Mouse (Mus musculus) testis, postnatal 10 days (tissue): ENCODE results near the gene Nol12.

Experiments
- DNase-seq: peaks from one replicate; pipeline ENCODE4 v3.0.0; 2021; ENCODE audit warnings: low spot score

Gene Nol12

DNA sequence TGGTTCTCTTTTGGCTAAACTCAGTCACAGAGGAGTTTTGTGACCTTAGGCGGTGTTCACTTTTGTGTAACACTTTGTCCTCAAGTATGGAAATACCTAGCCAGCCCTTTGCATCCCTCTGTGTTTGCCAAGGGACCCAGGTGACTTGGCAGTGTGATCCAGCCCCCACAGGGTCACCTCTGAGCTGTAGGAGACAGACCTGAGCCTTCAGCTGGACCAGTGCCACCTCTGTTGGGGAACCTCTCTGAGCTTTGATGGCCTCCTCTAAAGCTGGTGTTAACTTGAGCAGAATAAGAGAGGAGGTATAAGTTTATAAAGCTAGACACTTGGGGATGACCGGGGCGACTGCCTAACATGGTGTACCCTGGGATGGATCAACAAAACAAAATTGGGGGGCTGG, 14.2 kb downstream of the Nol12 start:
- no peak for DNase-seq

DNA sequence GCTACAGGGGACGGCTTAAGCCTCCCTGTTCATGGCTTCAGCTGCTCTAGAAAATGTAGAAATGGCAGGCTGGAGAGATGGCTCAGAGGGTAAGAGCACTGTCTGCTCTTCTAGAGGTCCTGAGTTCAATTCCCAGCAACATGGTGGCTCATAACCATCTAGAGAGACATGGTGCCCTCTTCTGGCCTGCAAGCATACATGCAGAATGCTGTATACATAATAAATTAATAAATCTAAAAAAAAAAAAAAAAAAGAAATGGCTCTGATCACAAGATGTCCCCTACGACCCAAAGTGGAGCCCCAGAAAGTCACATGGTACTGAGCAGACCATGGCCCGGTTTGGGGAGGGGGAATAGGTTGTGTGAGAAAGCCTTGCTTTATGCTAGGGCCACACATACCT, 20.9 kb downstream of the Nol12 start:
- no peak for DNase-seq

DNA sequence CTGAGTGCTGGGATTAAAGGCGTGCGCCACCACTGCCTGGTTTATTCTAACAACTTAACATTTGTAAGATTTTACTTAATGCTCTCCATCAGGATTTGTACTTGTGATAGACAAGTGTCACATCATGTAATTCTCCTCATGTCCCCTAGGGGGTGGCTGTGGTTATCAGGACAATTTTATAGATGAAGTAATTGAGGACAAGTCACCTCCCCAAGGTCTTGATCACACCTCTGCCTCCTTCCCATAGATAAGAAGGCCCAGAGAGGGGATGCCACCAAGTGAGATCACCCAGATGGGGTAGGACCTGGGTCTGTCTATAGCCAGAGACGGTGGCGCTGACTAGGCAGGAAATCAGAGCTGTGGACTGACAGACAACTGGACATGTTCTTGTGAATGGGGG, 21.6 kb downstream of the Nol12 start:
- DNase-seq: no peak

DNA sequence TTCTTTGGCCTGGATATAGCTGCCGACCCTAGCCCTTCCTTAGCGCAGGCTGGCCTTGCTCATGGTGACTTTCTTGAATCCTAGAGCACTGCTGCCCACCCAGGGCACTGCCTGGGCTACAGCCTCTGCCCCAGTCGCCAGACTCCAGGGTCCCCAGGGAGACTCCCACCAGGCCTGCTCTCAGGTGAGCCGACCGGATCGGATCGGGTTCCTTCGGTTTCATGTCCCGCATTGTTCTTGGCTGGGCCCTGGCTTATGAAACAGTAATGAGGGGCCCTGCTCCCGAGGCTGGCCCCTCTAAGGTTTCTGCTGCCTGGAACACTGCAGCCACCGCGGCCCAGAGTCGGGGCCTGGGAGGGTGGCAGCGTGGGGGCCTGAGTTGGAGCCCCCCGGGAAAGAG, 22.3 kb downstream of the Nol12 start:
- DNase-seq: no peak

DNA sequence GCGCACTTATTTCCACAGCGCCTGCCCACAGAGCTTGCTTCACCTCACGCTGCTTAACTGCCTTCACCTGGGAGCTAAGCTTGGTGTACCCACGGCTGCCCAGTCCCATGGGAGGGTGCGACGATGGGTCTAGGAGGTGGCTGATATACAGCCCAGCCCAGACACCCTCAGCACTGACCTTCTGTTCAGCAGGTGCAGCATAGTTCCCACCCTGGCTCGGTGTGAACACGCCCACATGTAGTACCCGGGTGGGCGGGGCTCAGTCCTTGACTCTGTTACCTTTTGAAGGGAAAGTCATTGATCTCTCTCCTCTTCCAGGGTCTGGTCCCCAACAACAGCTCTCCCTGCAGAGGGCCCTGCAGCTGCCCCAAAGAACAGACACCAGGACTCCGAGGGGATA, 24.8 kb downstream of the Nol12 start:
- no peak for DNase-seq

DNA sequence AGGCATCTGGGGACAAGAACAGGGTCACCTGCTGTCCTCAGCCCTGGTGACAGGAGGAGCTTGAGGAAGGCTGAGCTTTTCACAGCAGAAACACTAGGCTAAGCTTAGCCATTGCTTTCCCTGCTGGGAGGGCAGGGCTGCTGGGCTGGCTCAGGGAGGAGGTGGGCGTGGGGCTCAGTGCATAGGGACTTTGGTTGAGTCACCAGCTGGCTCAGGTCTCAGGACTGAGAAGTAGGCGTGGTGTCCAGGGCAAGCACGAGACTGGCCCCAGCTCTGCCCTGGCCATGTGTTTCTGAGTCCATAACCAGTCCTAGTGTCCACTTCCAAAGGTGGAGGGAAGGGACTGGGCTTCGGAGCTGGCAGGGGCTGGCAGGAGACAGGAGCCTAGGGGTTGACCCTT, 25.4 kb downstream of the Nol12 start:
- no peak for DNase-seq

DNA sequence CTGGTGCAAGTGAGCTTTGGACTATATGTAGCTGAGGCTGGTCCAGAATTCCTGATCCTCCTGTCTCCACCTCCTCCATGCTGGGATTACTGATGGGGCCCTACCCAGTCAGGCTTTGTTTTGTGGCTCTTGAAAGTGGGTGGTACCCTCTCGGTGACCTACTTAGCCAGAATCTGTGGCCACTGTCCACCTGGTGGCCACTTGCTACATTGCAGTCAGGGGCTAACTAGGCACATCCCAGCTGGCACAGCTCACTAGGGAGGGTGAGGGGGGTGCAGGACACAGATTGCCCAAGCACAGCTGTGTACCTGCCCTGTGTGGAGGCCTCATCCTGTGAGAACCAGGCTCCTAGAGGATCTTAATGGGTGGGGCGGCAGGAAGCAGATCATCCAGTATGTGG, 28.2 kb downstream of the Nol12 start:
- DNase-seq: peak; percentile 86

DNA sequence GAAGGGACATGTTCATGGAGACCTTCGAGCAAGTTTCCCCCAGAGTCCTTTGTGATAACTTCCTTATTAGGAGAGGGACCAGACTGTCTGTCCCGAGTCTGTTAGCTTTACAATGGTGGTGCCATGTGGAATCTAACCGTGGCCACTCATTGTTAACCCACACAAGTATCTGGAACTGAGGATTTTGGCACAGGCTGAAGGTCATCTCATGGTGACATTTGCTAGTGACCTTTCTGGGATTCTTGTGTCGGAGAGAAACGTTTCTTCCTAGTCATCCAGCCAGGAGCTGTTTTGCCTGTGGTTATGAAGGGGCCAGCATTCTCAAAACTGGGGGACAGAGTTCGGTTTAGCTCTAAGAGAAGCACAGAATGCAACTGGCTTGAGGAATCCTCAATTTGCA, 36.9 kb downstream of the Nol12 start:
- DNase-seq: no peak

DNA sequence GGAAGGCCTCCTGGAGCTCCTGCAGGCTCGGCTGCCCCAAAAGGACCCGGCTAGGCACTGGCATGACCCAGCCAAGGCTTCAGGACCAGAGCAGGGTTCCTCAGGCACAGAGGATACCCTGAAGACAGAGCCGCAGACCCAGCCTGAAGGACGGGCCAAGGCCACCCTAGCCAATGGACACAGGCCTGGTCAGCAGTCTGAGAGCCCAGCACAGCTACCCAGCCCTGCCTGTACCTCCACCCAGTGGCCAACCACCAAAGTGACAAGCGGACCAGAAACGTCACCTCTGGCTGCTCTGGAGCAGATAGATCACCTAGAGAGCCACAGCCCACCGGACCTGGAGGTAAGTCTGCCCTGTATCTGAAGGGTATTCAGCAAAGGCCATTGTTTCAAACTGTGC, 39.2 kb downstream of the Nol12 start:
- DNase-seq: no peak

DNA sequence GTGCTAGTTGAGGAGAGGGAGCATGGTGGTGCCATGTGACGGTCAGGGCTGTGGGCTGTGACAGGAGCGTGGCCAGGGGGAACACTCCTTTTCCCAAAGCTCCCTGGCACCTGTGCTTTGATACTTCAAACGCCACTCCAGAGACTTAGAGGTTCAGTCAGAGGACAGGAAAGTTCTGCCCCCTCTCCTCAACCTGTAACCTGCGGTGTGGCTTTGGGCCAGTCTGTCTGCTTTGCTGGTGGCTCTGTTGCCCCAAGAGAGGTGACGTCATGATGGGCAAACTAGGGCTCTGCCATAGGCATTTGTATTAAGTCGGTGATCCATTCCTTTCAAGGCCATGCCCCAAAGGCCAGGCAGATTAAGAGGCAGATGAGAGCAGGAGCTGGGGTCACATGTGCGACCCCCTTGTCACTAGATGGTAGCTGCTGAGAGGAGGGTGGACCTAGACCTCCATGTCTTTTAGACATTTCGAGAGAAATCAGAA, 43.0 kb downstream of the Nol12 start:
- DNase-seq: no peak

DNA sequence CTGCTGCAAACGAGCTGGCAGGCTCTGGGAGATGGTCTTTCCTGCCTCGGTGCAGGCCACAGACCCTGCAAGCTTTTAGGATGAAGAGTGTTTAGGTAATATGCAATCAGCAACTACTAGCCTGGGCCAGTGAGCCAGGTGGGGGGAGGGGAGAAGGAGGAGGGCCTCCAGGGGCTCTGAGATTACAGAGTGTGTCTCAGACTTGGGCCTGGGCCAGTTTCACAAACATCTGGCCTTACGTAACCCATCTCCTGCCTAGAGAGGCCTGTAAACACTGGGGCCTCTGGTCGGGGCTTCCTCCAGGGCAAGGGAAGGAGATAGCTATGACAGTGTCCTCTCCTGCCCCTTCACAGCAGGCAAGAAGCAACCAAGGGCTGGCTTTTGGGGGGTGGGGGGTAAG, 44.1 kb downstream of the Nol12 start:
- peak; percentile 88 for DNase-seq

DNA sequence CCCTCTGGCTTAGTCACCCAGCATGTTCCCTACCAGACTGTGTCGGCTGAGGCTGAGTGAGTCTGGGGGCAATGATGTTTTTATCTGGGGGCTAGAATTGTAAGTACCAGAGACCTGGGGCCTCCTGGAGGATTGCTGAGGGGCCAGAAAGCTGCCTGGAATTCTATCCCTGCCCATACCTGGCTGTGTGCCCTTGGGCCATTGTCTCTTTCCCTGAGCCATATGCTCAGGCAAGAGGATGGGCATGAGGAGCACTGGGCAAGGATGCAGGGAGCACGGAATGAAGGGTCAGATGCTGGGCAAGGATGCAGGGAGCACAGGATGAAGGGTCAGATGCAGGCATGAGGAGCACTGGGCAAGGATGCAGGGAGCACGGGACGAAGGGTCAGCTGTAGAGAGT, 45.4 kb downstream of the Nol12 start:
- DNase-seq: no peak

DNA sequence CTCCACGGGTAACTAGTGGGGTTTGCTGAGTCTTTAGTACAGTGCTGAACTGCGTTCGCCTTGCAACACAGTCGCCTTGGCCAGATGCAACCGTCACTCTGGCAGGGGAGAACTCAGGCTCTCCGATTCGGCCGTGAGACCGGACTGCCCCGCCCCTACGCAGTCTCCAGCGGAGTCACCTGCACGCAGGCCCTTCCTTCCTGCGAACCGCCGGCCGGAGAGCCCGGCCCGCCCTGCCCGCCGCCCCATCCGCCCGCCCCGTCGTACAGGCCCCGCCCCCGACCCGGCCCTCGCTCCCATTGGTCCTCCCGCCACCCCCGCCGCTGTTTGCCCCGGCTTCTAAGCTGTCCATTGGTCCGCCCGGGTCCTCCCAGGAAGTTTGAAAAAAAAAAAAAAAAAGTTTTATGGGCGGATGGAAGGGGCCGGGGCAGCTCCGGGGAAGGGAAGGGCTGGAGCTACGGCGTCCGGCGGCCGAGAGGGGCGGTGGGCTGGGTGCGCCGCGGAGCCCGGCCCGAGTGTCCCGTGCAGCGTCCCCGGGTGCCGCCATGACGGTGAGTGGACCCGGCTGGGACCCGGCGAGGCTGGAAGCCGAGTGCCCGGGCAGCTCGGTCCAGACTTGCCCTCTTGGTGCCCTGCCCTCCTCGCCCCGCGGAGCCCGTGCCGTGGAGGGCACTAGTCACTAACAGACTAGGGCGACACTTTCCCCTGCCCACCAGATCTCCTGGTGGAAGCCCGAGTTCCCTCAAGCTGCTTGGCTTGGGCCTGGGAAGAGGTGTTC, 48.1 kb downstream of the Nol12 start:
- peak; percentile 94 for DNase-seq

DNA sequence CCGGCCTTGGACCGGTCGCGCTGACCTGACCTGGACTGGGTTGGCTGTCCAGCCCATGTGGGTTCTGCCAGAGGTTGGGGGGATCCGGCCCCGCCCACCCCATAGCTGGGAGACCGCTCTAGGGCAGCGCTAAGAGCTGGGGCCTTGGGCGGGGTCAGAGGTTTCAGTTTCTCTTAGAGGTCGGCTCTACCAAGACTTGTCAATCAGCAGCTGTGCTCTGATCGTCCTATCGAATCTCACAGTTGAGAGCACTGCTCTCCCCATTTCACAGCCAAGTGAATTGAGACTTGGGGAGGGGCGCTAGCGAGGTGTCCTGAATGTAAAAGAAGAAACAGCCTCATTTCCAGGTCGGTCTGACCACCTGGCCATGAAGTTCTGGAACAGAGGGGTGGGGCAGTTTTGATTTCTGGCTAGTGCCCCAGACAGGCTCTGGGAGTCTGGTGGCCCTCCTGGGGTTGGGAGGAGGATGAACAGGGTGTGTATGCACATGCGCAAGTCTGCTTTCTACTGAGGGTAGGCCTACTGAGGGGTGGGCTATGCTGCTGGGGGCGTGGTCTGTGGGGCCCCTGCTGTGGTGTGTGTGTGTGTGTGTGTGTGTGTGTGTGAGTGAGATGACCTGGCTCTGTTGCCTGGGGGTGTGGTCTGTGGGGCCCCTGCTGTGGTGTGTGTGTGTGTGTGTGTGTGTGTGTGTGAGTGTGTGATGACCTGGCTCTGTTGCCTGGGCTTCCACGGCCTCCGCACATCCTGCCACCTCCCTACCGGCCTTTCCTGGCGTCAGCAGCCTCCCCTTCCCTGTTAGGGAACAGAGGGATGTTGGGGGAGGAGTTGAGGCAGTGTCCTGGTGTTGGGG, 48.9 kb downstream of the Nol12 start:
- DNase-seq: peak; percentile 85

DNA sequence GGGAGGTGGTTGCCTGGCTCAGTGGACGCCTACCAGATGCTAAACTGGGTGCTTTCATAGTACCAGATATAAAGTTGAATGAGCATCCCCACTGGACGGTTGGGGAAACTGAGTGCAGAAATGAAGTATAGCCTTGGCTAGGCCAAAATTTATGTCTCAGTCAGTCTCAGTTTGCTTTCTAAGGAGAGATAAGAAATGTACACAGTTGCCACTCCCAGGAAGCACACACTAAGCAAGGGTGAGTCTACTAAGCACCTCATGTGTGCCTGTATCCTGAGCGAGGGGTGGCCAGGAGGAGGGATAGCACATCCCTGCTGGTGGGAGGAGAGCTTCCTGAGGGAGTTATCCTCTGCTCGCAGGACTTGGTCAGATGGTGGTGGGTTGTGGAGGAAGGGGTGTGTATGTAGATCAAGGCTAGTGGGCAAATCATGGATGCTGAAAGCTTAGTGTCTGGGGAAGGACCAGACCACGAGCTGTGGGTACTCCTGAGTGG, 49.6 kb downstream of the Nol12 start:
- no peak for DNase-seq

DNA sequence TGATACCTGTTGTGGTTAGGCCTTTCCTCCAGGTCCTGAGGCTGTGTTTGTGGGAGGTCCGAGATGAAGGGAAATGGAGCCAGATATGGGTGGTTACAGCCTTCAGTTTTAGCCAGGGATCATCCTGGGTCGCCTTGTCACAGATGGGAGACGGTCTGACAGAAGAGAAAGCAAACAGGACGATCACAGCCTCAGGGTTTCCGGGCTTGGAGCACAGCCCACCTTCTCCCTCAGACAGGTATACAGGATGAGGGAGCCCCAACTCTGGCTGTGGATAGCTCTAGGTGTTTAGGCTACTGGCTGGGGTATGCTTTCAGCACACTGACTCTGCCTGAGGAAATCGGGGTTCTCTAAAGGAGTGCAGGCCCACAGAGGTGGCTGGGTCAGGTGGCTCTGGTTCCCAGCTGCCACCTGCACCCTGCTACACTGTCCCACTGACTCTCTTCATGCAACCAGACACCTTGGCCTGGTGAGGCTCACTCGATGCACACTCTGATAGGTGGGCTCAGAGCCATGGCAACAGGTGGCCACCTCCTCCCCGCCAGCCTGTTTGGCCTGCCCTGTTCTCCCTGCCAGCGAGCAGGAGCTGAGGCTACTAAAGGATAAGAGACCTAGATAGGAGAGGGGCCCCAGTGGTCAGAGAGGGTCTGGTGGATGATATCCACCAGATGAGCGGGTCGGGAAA, 51.9 kb downstream of the Nol12 start:
- DNase-seq: no peak

DNA sequence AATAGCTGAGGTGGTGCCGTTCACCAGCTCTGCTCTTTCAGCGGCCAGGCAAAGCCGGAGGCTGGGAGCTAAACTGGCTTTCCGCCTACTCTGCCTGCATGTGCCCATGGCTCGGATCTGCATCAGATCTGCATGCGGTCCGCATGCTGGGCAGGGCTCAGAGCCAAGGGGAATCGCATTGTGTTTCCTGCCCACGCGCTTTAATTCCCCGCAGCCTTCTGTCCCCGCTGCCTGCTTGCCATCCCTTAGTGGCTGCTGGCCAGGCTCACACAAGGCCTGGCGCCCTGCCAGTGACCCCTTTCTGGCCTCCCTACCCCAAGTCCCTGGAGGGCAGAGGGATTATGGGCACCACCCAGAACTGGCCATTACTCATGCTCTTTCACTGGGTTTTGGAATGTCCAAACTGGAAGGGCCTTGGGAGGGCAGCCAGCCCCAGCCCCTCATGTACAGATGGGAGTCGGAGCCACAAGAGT, 53.8 kb downstream of the Nol12 start:
- DNase-seq: peak; percentile 87

DNA sequence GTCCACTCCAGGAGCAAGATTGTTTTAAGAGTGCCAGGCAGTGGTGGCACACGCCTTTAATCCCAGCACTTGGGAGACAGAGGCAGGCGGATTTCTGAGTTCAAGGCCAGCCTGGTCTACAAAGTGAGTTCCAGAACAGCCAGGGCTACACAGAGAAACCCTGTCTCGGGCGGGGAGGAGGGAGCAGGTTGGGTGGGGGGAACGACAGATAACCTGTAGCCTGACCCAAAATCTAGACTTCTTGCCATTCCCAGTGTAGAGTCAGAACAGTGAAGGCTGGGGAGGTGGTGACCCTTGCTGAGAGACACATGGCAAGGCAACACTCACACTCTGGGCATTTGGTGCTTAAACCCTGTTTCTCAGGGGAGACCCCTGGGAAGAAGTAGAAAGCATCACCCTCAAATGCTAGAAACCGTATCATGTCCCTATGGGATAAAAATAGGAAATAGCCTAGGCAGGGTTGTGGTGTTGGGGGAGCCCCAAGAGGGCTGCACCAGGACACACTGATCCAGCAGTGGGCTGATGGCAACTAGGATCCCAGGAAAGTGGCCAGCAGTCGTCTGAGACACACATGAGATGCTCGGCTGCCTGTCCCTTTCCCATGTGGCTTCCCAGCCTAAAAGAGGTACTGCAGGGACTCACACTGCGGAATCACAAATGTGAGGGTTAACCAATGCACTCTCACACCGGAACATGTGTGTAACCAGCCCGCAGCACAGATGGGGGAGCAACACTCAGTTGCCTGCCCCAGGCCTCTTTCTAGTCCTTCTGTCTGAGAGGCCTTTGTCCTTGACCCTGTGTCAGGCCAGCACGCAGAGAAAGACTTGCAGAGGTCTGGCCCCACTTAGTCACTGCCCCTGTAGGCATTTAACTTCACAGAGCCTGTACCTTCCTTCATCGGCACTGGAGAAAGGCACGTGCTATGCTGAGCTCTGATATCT, 54.7 kb downstream of the Nol12 start:
- no peak for DNase-seq

DNA sequence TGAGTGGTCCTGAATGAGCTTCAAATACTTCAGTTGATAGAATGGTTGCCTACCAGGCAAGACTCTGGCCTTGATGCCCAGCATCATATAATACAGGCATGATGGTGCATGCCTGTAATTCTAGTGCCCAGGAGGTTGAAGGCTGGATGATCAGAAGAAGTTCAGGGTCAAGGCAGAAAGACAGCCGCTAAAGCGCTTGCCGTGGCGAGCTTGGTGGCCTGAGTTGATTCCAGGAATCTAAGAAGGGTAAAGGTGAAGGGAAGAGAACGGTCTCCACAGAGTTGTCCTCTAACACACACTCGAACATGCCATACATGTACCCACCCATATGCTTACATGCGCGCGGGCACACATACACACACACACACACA, 55.3 kb downstream of the Nol12 start:
- DNase-seq: no peak

DNA sequence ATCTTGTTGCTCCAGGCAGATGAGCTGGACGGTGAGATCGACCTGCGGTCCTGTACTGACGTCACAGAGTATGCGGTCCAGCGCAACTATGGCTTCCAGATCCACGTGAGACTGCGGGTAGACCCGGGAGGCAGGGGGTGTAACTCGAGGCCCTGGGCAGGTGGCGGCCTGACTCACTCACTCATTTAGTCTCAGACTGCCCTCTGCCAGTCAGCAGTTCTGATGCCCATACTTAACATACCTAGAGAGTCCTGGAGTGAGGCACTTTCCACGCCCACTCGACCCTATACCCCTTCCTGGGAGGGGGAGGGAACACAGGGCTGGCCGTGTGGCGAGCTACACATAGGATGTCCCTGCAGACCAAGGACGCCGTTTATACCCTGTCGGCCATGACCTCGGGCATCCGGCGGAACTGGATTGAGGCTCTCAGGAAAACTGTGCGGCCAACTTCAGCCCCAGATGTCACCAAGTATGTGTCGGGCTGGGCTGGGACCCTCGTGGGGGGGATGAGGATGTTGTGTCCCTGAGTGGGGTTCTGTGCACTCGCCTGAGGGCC, 56.3 kb downstream of the Nol12 start:
- DNase-seq: no peak

DNA sequence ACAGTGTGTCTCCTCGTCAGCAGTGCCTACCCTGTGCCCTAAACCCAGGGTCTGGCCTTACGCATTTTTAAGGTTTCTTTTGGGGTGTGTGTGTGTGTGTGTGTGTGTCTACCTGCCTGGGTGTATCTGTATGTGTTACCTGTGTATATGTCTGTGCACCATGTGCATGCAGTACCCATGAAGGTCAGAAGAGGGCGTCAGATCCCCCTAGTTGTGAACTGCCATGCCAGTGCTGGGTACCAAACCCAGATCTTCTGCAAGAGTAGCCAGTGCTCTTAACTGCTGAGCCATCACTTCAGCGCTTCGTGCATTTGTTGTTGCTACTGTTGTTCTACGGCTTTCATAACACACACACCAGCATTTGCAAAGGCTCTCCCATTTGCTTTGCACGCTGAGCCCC, 57.5 kb downstream of the Nol12 start:
- DNase-seq: no peak
